Mouse (Mus musculus): ENCODE results near the gene Zfp414.
A peak's percentile ranks its signal among the peaks of the same experiment; 100 is the strongest.
"Not testable (repeated sequence)": the region's sequence is repeated elsewhere in the genome, so short reads cannot be mapped to it uniquely, and the experiment has no call there.

The Zfp414 gene

GRCm38 (mm10) chr17:33628621-33629486 is at the start of gene Zfp414:
Zfp414 (plus strand) TSS chr17:33629090.
- peak; percentile 97 for DNase-seq (ENCODE audit: low spot score)

- DNase-seq (ENCODE audit: low spot score): no peak
These were observed 44.8 kb upstream of the Zfp414 start for GRCm38 (mm10) chr17:33584061-33584460.

- DNase-seq (ENCODE audit: low spot score): no peak
These were observed 42.9 kb upstream of the Zfp414 start for GRCm38 (mm10) chr17:33586011-33586410.

GRCm38 (mm10) chr17:33597271-33597670 is 31.6 kb upstream of the Zfp414 start:
- DNase-seq (ENCODE audit: low spot score): no peak

- no peak for DNase-seq (ENCODE audit: low spot score)
These were observed 30.4 kb upstream of the Zfp414 start for GRCm38 (mm10) chr17:33598506-33598905.

- DNase-seq (ENCODE audit: low spot score): no peak
These were observed 28.9 kb upstream of the Zfp414 start for GRCm38 (mm10) chr17:33599836-33600475.

GRCm38 (mm10) chr17:33600831-33601230 is 28.1 kb upstream of the Zfp414 start:
- DNase-seq (ENCODE audit: low spot score): no peak

- DNase-seq (ENCODE audit: low spot score): no peak
These were observed 26.9 kb upstream of the Zfp414 start for GRCm38 (mm10) chr17:33601947-33602346.

GRCm38 (mm10) chr17:33607273-33607672 is 21.6 kb upstream of the Zfp414 start:
- no peak for DNase-seq (ENCODE audit: low spot score)

- no peak for DNase-seq (ENCODE audit: low spot score)
These were observed 18.3 kb upstream of the Zfp414 start for GRCm38 (mm10) chr17:33610548-33610947.

GRCm38 (mm10) chr17:33613726-33614125 is 15.2 kb upstream of the Zfp414 start:
- not testable (repeated sequence) for DNase-seq (ENCODE audit: low spot score)

GRCm38 (mm10) chr17:33627281-33627680 is 1.6 kb upstream of the Zfp414 start:
- no peak for DNase-seq (ENCODE audit: low spot score)

- no peak for DNase-seq (ENCODE audit: low spot score)
These were observed 716 bp downstream of the Zfp414 start for GRCm38 (mm10) chr17:33629487-33630125.

- no peak for DNase-seq (ENCODE audit: low spot score)
These were observed 1.4 kb downstream of the Zfp414 start for GRCm38 (mm10) chr17:33630171-33630895.

GRCm38 (mm10) chr17:33631236-33631635 is 2.3 kb downstream of the Zfp414 start:
- DNase-seq (ENCODE audit: low spot score): no peak

- DNase-seq (ENCODE audit: low spot score): no peak
These were observed 2.9 kb downstream of the Zfp414 start for GRCm38 (mm10) chr17:33631796-33632195.

- no peak for DNase-seq (ENCODE audit: low spot score)
These were observed 8.1 kb downstream of the Zfp414 start for GRCm38 (mm10) chr17:33637038-33637437.

- DNase-seq (ENCODE audit: low spot score): no peak
These were observed 8.8 kb downstream of the Zfp414 start, which contains the start of gene Pram1 for GRCm38 (mm10) chr17:33637516-33638276. Pram1 (plus strand) TSS chr17:33638056.

- no peak for DNase-seq (ENCODE audit: low spot score)
These were observed 10.9 kb downstream of the Zfp414 start for GRCm38 (mm10) chr17:33639743-33640142.

GRCm38 (mm10) chr17:33644068-33644467 is 15.2 kb downstream of the Zfp414 start:
- no peak for DNase-seq (ENCODE audit: low spot score)

- DNase-seq (ENCODE audit: low spot score): no peak
These were observed 16.2 kb downstream of the Zfp414 start for GRCm38 (mm10) chr17:33645073-33645472.

Measured in c-Kit-positive CD71-positive TER-119-positive erythroid progenitor cells, embryonic 14.5 days (primary cell).